Mouse (Mus musculus) forebrain, embryonic 12.5 days (tissue): ENCODE measurements around the gene Gm10376. TPM values are rescaled to one million over a fixed set of nuclear protein-coding genes. Genes with fewer than 3 reads are reported as not detected.
"Not testable (repeated sequence)": the region's sequence is repeated elsewhere in the genome, so short reads cannot be mapped to it uniquely, and the experiment has no call there.

Source experiments
- ATAC-seq: fragments of 200-750 bp; cut with Nextera tagmentation; 2 replicates; pipeline ENCODE4 v1.8.0; 2017; ENCODE audit warnings: moderate TSS enrichment; ENCODE audit not compliant: low FRiP score
- H3K27ac ChIP-seq: fragments of 300-500 bp; sonication (generic); 2 replicates; pipeline ENCODE4 v1.5.1; 2016; ENCODE audit warnings: mild to moderate bottlenecking
- H3K27me3 ChIP-seq: fragments of 300-500 bp; sonication (generic); 2 replicates; pipeline ENCODE4 v1.6.1; 2016; ENCODE audit warnings: mild to moderate bottlenecking
- H3K36me3 ChIP-seq: fragments of 300-500 bp; sonication (generic); replicated peaks from 2 replicates; pipeline ENCODE4 v1.6.1; 2016; ENCODE audit warnings: mild to moderate bottlenecking
- H3K4me1 ChIP-seq: fragments of 300-500 bp; sonication (generic); 2 replicates; pipeline ENCODE4 v1.6.1; 2016
- H3K4me2 ChIP-seq: fragments of 300-500 bp; sonication (generic); 2 replicates; pipeline ENCODE4 v1.6.1; 2016; ENCODE audit warnings: mild to moderate bottlenecking, moderate library complexity
- H3K4me3 ChIP-seq: fragments of 300-500 bp; sonication (generic); replicated peaks from 2 replicates; pipeline ENCODE4 v1.5.1; 2016; ENCODE audit warnings: mild to moderate bottlenecking
- H3K9ac ChIP-seq: fragments of 300-500 bp; sonication (generic); 2 replicates; pipeline ENCODE4 v1.6.1; 2016; ENCODE audit warnings: mild to moderate bottlenecking
- H3K9me3 ChIP-seq: fragments of 300-500 bp; sonication (generic); 2 replicates; pipeline ENCODE4 v1.6.1; 2016
- WGBS: fragments of 180-500 bp; shearing (Covaris S2); methylation state at CpG from one replicate; pipeline ENCODE4 v1.1.7; 2016; 5-methylcytosine and 5-hydroxymethylcytosine counted together
- polyA plus RNA-seq: library from polyadenylated mRNA; unstranded; fragments of >200 nt; fragmentation: Nextera tagmentation; extraction: Ambion mirVana; gene quantifications from 2 replicates; pipeline ENCODE4 v1.2.1, GENCODE M21; 2016

Gene Gm10376
- polyA plus RNA-seq = not detected in 2 replicates

- H3K4me1 ChIP-seq, H3K9ac ChIP-seq, H3K4me3 ChIP-seq, H3K36me3 ChIP-seq, ATAC-seq, H3K4me2 ChIP-seq, H3K27me3 ChIP-seq, H3K27ac ChIP-seq, H3K9me3 ChIP-seq: not testable (repeated sequence)
Observed at GRCm38 (mm10) chr14:43015528-43015927, at the start of gene Gm10376. TSS of gene Gm10376 (minus strand) at chr14:43015628.

GRCm38 (mm10) chr14:43060179-43060578 lies 44.8 kb upstream of the Gm10376 start:
- H3K4me1 ChIP-seq, H3K36me3 ChIP-seq, ATAC-seq, H3K27me3 ChIP-seq, H3K27ac ChIP-seq, H3K4me3 ChIP-seq, H3K9me3 ChIP-seq, H3K9ac ChIP-seq, H3K4me2 ChIP-seq: not testable (repeated sequence)
- WGBS = 73% methylated on average over 4 of the region's 4 CpGs

DNA sequence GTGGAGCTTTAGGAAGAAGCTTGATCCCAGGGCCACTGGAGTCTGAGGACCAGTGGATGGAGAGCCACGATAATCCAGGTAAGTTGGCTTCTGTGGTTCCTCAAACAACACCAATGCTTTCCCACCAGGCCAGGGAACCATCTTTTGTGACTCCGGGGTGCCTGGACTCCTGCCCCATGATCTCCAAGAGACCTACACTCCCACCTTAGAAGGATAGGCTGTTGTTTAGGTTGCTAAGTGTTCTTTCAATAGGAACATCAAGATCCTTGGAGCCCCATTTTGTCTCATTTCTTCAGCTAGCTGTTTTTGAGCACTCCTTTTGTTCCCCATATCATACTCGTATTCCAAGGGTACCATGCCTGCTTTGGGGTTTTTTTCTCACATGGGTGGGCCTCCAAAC lies 42.6 kb upstream of the Gm10376 start:
- not testable (repeated sequence) for H3K36me3 ChIP-seq, H3K9me3 ChIP-seq, H3K27me3 ChIP-seq, H3K9ac ChIP-seq, H3K4me3 ChIP-seq, H3K4me1 ChIP-seq, H3K27ac ChIP-seq, ATAC-seq, H3K4me2 ChIP-seq
- 78% methylated on average over 3 of the region's 3 CpGs for WGBS

DNA sequence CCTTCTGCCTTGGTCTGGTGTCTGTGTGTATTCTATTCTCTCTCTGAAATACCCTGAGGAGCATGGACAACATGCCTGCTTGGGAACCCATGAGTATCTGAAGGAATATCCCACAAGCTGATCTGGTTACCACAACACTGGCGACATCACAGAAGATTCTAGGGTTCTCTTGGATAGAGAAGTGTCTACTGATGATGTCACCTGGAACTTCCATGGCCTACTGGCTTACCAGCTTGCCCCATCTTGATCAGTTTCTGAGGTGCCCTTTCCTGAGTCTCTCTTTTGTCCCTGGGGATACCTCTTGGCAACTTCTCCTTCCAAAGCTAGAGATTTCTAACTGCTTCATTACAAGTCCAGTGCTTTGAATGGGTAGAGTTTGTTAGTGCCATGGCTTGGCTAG lies 21.9 kb downstream of the Gm10376 start, which contains the start of gene Gm8082:
Gene Gm8082 (minus strand): TSS at position 101 of the 400 bp plus-strand sequence.
- not testable (repeated sequence) for H3K4me3 ChIP-seq, H3K9me3 ChIP-seq, ATAC-seq, H3K9ac ChIP-seq, H3K27ac ChIP-seq, H3K27me3 ChIP-seq, H3K4me1 ChIP-seq, H3K4me2 ChIP-seq, H3K36me3 ChIP-seq
- WGBS = 100% methylated on average over 1 of the region's 1 CpGs

Other genes starting within 250 kb of the Gm10376 start
- gene Gm3015, start 246.8 kb downstream of the Gm10376 start, polyA plus RNA-seq = not detected in 2 replicates
- gene Gm10377, start 217.6 kb downstream of the Gm10376 start, polyA plus RNA-seq = not detected in 2 replicates
- not detected in 2 replicates for gene Gm21977, start 162.2 kb downstream of the Gm10376 start, polyA plus RNA-seq
- not detected in 2 replicates for gene Gm8082, start 22.0 kb downstream of the Gm10376 start, polyA plus RNA-seq
- not detected in 2 replicates for gene Gm8094, start 61.0 kb upstream of the Gm10376 start, polyA plus RNA-seq
- gene Gm8104, start 85.0 kb upstream of the Gm10376 start, polyA plus RNA-seq = not detected in 2 replicates
- gene Gm7233, start 164.2 kb upstream of the Gm10376 start, polyA plus RNA-seq = not detected in 2 replicates
- not detected in 2 replicates for gene Gm8122, start 219.7 kb upstream of the Gm10376 start, polyA plus RNA-seq
- gene Gm8126, start 243.0 kb upstream of the Gm10376 start, polyA plus RNA-seq = not detected in 2 replicates